Mouse (Mus musculus) gastrocnemius, postnatal 36 days (tissue): ENCODE data around the gene Vmn2r71. TPM values are rescaled to one million over a fixed set of nuclear protein-coding genes. Genes with fewer than 3 reads are reported as not detected.

Experiments used
- DNase-seq, 2 experiments: peaks; one replicate each; pipeline ENCODE4 v3.0.0; 2022
- intact Hi-C: fragments of 180-260 bp; cut with DNase I; formaldehyde crosslinking; loops from one replicate; pipeline ENCODE4 v1.15.1; 2025
- long read RNA-seq, 2 experiments: library from polyadenylated mRNA; stranded (forward); transcript quantifications; one replicate each; pipeline ENCODE4 v2.0.0; 2021
- total RNA-seq, 2 experiments: library from RNA; stranded (reverse); gene quantifications; 2 replicates each; pipeline ENCODE4 v1.2.3; 2021

Vmn2r71 gene
- total RNA-seq = not detected
- long read RNA-seq, experiment 1 = 0 reads
- long read RNA-seq, experiment 2 = 0 reads

- DNase-seq = no peak
- intact Hi-C loops = no loop called here
These were observed at the start of gene Vmn2r71 for GRCm38 (mm10) chr7:85562787-85563186. TSS of gene Vmn2r71 (plus strand) at chr7:85563087.

DNA sequence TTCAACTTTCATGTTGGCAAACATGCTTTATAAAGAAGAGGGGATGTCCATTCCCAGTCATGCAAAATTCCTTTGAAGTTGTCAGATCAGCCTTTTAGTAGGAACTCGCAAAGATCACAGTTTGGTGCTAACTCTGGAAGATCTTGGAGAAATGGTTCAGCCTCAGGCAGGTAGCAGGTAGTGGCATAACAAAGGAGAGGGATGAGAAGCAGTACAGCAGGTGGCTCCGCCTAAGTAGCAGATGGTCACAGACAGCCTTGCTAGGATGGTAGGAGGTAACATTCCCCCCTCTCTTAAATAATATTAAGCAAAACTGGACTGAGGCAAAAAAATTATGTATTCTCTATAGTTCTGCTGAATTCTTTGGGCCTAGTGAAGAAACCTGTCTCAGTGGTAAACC, 20.8 kb upstream of the Vmn2r71 start:
- no peak for DNase-seq
- intact Hi-C loops = no loop called here

- no peak for DNase-seq
- intact Hi-C loops = no loop called here
These were observed 19.8 kb upstream of the Vmn2r71 start for GRCm38 (mm10) chr7:85543118-85543517.

GRCm38 (mm10) chr7:85569092-85569491, 6.2 kb downstream of the Vmn2r71 start, which contains the start of gene Vmn2r70:
TSS of gene Vmn2r70 (minus strand) at chr7:85569192.
- DNase-seq = no peak
- intact Hi-C loops = no loop called here

Other genes starting within 250 kb of the Vmn2r71 start
- gene Vmn2r69, start 147.2 kb upstream of the Vmn2r71 start, total RNA-seq = not detected
- not detected for gene Vmn2r70, start 6.1 kb downstream of the Vmn2r71 start, total RNA-seq
- gene Vmn2r72, start 192.0 kb downstream of the Vmn2r71 start, total RNA-seq = not detected